18 mouse cellular contexts compared by ENCODE assay signal in the genomic region with DNA sequence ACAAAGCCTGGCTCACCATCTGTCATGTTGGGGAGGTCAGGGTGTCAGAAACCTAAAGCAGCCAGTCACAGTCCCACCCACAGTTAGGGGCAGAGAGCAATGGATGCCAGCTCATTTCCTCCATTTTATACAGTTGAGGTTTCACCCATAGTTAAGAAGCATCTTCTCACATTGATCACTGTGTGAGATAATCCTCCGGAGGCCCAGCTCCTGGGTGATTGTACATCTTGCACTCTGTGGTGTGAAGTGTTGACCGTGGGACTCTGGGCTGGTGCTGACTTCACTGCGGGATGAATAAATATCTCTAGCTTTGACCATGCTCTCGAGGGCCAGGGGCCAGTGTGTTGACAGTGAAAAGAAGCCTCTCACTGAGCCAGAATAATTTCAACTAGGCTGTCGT.
"Had no signal": no experiment of that assay in that cellular context is flagged by ENCODE, and none has a peak within 500 bp of the region (broad histone marks: within the 10 kb centered on the region; RNA-seq: fewer than 3 reads in every experiment).

No protein-coding gene starts in this region.

- DNase-seq: kidney, adult 8-10 months; kidney, postnatal 10 days; kidney, postnatal 36 days; layer of hippocampus, postnatal 36 days; left cerebral cortex, postnatal 4 days; liver, postnatal 0 days; lung, embryonic 14.5 days had no signal

- ATAC-seq: liver, postnatal 0 days; lung, postnatal 0 days; midbrain, embryonic 15.5 days had no signal

- H3K36me3 ChIP-seq: kidney, embryonic 15.5 days; limb, embryonic 15.5 days; midbrain, embryonic 12.5 days; midbrain, embryonic 15.5 days had no signal

- H3K9me3 ChIP-seq: kidney, embryonic 15.5 days; limb, embryonic 12.5 days; limb, embryonic 15.5 days; midbrain, embryonic 12.5 days; midbrain, embryonic 15.5 days had no signal

- H3K4me3 ChIP-seq: kidney, embryonic 15.5 days; left cerebral cortex, adult 2 months; limb, embryonic 12.5 days; limb, embryonic 15.5 days; midbrain, embryonic 12.5 days; midbrain, embryonic 15.5 days; myocyte had no signal

- H3K4me1 ChIP-seq: limb, embryonic 12.5 days; midbrain, embryonic 12.5 days; midbrain, embryonic 15.5 days had no signal

- H3K27ac ChIP-seq: kidney, embryonic 15.5 days; left cerebral cortex, adult 2 months; limb, embryonic 12.5 days; limb, embryonic 15.5 days; liver, embryonic 14.5 days; macrophage; midbrain, embryonic 12.5 days; midbrain, embryonic 15.5 days; stomach, postnatal 0 days had no signal

- H3K9ac ChIP-seq: kidney, embryonic 15.5 days; limb, embryonic 12.5 days; limb, embryonic 15.5 days; liver, embryonic 14.5 days; liver, postnatal 0 days; lung, embryonic 14.5 days; midbrain, embryonic 12.5 days; midbrain, embryonic 15.5 days had no signal

- H3K27me3 ChIP-seq: kidney, embryonic 15.5 days; limb, embryonic 12.5 days; limb, embryonic 15.5 days; midbrain, embryonic 12.5 days; midbrain, embryonic 15.5 days had no signal
